Mouse (Mus musculus): ENCODE results near the gene Rabl3.

DNA sequence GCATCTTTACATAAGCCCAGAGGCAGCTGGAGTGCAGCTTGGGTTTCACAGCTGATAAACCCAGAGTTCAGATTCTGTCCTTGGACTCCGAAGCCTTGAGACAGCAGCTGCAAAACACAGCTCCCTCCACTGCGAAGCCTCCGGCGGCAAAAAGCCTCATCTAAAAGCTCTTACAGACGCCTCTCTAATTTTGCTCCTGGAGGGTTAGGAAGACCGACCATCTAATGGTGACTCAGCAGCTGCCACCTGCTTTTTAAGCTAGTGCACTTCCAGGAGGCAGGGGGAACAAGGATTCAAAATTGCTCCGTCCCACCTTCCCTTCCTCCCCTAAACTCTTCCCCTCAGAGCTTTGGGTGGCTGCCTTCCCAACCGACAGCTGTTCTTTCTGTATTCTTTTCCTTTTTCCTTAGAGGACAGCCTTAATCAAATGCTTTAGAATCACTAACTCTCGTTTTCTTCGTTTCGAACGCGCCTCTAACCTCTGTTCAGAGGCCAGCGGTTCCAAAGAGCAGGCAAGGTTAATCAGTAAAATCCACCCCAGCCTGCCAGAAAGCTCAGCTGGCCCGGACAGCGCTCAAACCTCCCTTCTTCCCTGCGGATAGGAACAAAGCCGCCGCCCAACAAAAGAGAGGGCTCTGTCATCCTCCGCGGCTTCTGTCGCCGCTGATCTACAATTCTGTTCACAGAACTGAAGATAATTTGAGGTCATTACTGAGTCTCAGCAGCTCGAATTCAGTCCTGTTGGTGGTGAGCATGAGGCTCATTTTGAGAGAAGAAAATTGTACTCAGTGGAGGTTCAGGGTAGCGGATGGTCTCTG is 44.7 kb downstream of the Rabl3 start:
- no peak for TF ChIP-seq CTCF (IDR thresholded peaks at IDR 0.05; ENCODE audit: low read depth)
- no peak for TF ChIP-seq EP300 (IDR thresholded peaks at IDR 0.05; ENCODE audit: low read depth)

Measured in liver, embryonic 14.5 days (tissue).